Mouse (Mus musculus) liver, postnatal 0 days (tissue): ENCODE data around the gene Rnf216. TPM values are rescaled to one million over a fixed set of nuclear protein-coding genes. Genes with fewer than 3 reads are reported as not detected.

Source experiments
- ATAC-seq: fragments of 200-750 bp; cut with Nextera tagmentation; 2 replicates; pipeline ENCODE4 v1.8.0; 2017; ENCODE audit warnings: mild to moderate bottlenecking, moderate library complexity
- DNase-seq: peaks from one replicate; pipeline ENCODE4 v3.0.0-alpha.2; 2016
- H3K27ac ChIP-seq: fragments of 300-500 bp; sonication (generic); 2 replicates; pipeline ENCODE4 v1.5.1; 2014; ENCODE audit warnings: antibody characterized with exemption, moderate library complexity, mild to moderate bottlenecking, low read depth
- H3K27me3 ChIP-seq: fragments of 300-500 bp; sonication (generic); 2 replicates; pipeline ENCODE4 v1.6.1; 2014; ENCODE audit warnings: low read length, control low read depth, mixed read lengths; ENCODE audit not compliant: insufficient read depth
- H3K36me3 ChIP-seq: fragments of 300-500 bp; sonication (generic); replicated peaks from 2 replicates; pipeline ENCODE4 v1.6.1; 2014; ENCODE audit warnings: mild to moderate bottlenecking, control low read depth, low read length, moderate library complexity, mixed read lengths; ENCODE audit not compliant: insufficient read depth
- H3K4me1 ChIP-seq: fragments of 300-500 bp; sonication (generic); 2 replicates; pipeline ENCODE4 v1.6.1; 2014; ENCODE audit warnings: antibody characterized with exemption, mild to moderate bottlenecking, control low read depth; ENCODE audit not compliant: insufficient read depth
- H3K4me2 ChIP-seq: fragments of 300-500 bp; sonication (generic); 2 replicates; pipeline ENCODE4 v1.6.1; 2014; ENCODE audit warnings: low read depth, mild to moderate bottlenecking, low read length, moderate library complexity, mixed read lengths
- H3K4me3 ChIP-seq: fragments of 300-500 bp; sonication (generic); 2 replicates; pipeline ENCODE4 v1.5.1; 2014; ENCODE audit warnings: low read depth, low read length
- H3K9ac ChIP-seq: fragments of 300-500 bp; sonication (generic); replicated peaks from 2 replicates; pipeline ENCODE4 v1.6.1; 2014; ENCODE audit warnings: mild to moderate bottlenecking, moderate library complexity
- H3K9me3 ChIP-seq: fragments of 300-500 bp; sonication (generic); 2 replicates; pipeline ENCODE4 v1.6.1; 2016; ENCODE audit warnings: mild to moderate bottlenecking, control low read depth, low read length, mixed read lengths
- CTCF ChIP-seq: sonication (generic); IDR thresholded peaks from 2 replicates; pipeline ENCODE4 v1.5.1; 2016; ENCODE audit warnings: antibody characterized with exemption, low read depth
- EP300 ChIP-seq: IDR thresholded peaks from 2 replicates; pipeline ENCODE4 v1.6.1; 2016; ENCODE audit warnings: antibody characterized with exemption, low read depth, mild to moderate bottlenecking
- WGBS: fragments of 180-500 bp; shearing (Covaris S2); extraction: QIAGEN DNeasy Blood & Tissue Kit; methylation state at CpG from one replicate; pipeline ENCODE4 v1.1.7; 2014; ENCODE audit not compliant: insufficient replicate concordance; 5-methylcytosine and 5-hydroxymethylcytosine counted together
- polyA plus RNA-seq: library from polyadenylated mRNA; unstranded; fragments of >200 nt; fragmentation: Nextera tagmentation; extraction: Ambion mirVana; gene quantifications from 2 replicates; pipeline ENCODE4 v1.2.1, GENCODE M21; 2015

Rnf216 gene
- polyA plus RNA-seq, 1 experiment from 2014 or later, result 10.5 TPM

- Histone ChIP-seq H3K27me3 (peaks cover 38% of the 10 kb centered on the region), H3K36me3 (no peaks in the 10 kb centered on the region), H3K4me1 (peaks cover 23% of the 10 kb centered on the region), H3K4me3 (no peak overlapping the region), H3K9ac (no peak overlapping the region), H3K4me2 (peak overlapping the region; percentile 70), H3K27ac (no peak overlapping the region), H3K9me3 (no peaks in the 10 kb centered on the region)
- ATAC-seq (no peak), DNase-seq (no peak)
- 52% methylated on average over 17 of the region's 17 CpGs for WGBS
- TF ChIP-seq EP300 (no peak), CTCF (no peak)
Measured at GRCm38 (mm10) chr5:142963705-142964494, 148.9 kb downstream of the Rnf216 start.

- ATAC-seq, result no peak
- Histone ChIP-seq H3K27me3 (peaks cover 38% of the 10 kb centered on the region), H3K4me2 (peak overlapping the region; percentile 70), H3K4me3 (peak overlapping the region; percentile 51), H3K9ac (no peak overlapping the region), H3K4me1 (peaks cover 23% of the 10 kb centered on the region), H3K9me3 (no peaks in the 10 kb centered on the region), H3K27ac (no peak overlapping the region), H3K36me3 (no peaks in the 10 kb centered on the region)
- TF ChIP-seq CTCF, result no peak
- no peak for TF ChIP-seq EP300
- peak; percentile 48 for DNase-seq
- WGBS, result 32% methylated on average over 13 of the region's 13 CpGs
Measured at GRCm38 (mm10) chr5:142963003-142963704, 149.6 kb downstream of the Rnf216 start.

GRCm38 (mm10) chr5:142962444-142962961 is 150.3 kb downstream of the Rnf216 start:
- Histone ChIP-seq H3K4me2 (peak overlapping the region; percentile 70), H3K4me3 (peak overlapping the region; percentile 51), H3K27me3 (peaks cover 38% of the 10 kb centered on the region), H3K4me1 (peaks cover 23% of the 10 kb centered on the region), H3K9me3 (no peaks in the 10 kb centered on the region), H3K36me3 (no peaks in the 10 kb centered on the region), H3K27ac (peak overlapping the region; percentile 48), H3K9ac (peak overlapping the region; percentile 34; the same call in 1 of the 2 replicates)
- peak; percentile 43; the same call in 1 of the 2 replicates for ATAC-seq
- TF ChIP-seq EP300, result no peak
- TF ChIP-seq CTCF, result no peak
- 32% methylated on average over 11 of the region's 11 CpGs for WGBS
- no peak for DNase-seq

GRCm38 (mm10) chr5:142961881-142962443 is 150.8 kb downstream of the Rnf216 start:
- Histone ChIP-seq H3K36me3 (no peaks in the 10 kb centered on the region), H3K9me3 (no peaks in the 10 kb centered on the region), H3K4me2 (peak overlapping the region; percentile 70), H3K27me3 (peaks cover 38% of the 10 kb centered on the region), H3K4me1 (peaks cover 23% of the 10 kb centered on the region), H3K4me3 (peak overlapping the region; percentile 51), H3K9ac (peak overlapping the region; percentile 34; the same call in 1 of the 2 replicates), H3K27ac (peak overlapping the region; percentile 48)
- TF ChIP-seq EP300, result no peak
- TF ChIP-seq CTCF, result no peak
- peak; percentile 44 for DNase-seq
- ATAC-seq, result peak; percentile 16; the same call in 1 of the 2 replicates
- 2% methylated on average over 37 of the region's 43 CpGs for WGBS

GRCm38 (mm10) chr5:142961398-142961880 is 151.4 kb downstream of the Rnf216 start:
- Histone ChIP-seq H3K27ac (peak overlapping the region; percentile 48), H3K4me1 (peaks cover 23% of the 10 kb centered on the region), H3K36me3 (no peaks in the 10 kb centered on the region), H3K4me2 (peak overlapping the region; percentile 70), H3K9ac (peak overlapping the region; percentile 34), H3K9me3 (no peaks in the 10 kb centered on the region), H3K4me3 (peak overlapping the region; percentile 51), H3K27me3 (peaks cover 38% of the 10 kb centered on the region)
- WGBS, result 4% methylated on average over 14 of the region's 15 CpGs
- TF ChIP-seq CTCF (no peak), EP300 (no peak)
- peak; percentile 35; the same call in 1 of the 2 replicates for ATAC-seq
- peak; percentile 38 for DNase-seq
